Mouse (Mus musculus): Measurements from ENCODE around the gene Ankrd54.

- TF ChIP-seq POLR2A (IDR thresholded peaks at IDR 0.05; ENCODE audit: extremely low read depth, insufficient read depth, low read length): no peak
- no peak for TF ChIP-seq CTCF (IDR thresholded peaks at IDR 0.05; ENCODE audit: low read depth, low read length)
Observed at GRCm38 (mm10) chr15:79060887-79061565, 1.7 kb downstream of the Ankrd54 start.
